Mouse (Mus musculus): Measurements from ENCODE around the gene Gm12166. TPM values are rescaled to one million over a fixed set of nuclear protein-coding genes. Genes with fewer than 3 reads are reported as not detected.

Gene Gm12166
- polyA plus RNA-seq, 1 experiment: 4.3 TPM

- Histone ChIP-seq H3K79me2 (ENCODE audit: control insufficient read depth, insufficient read depth) (no peaks in the 10 kb centered on the region), H3K27me3 (ENCODE audit: control insufficient read depth, insufficient read depth, insufficient read length) (no peaks in the 10 kb centered on the region), H3K4me2 (ENCODE audit: low read depth) (no peak overlapping the region), H3K36me3 (ENCODE audit: control insufficient read depth, insufficient read depth) (no peaks in the 10 kb centered on the region), H3ac (ENCODE audit: control insufficient read depth, insufficient read length) (no peak overlapping the region), H3K4me3 (no peak overlapping the region)
- TF ChIP-seq TCF3 (IDR thresholded peaks at IDR 0.05; ENCODE audit: insufficient read length, low read depth) (no peak), MYOG (IDR thresholded peaks at IDR 0.05; ENCODE audit: control insufficient read depth in 1 of 3, insufficient read depth in 1 of 3, insufficient read length in 2 of 3, low read depth in 2 of 3) (no peak), POLR2A (IDR thresholded peaks at IDR 0.05; ENCODE audit: insufficient read length, low read depth) (no peak), POLR2AphosphoS2 (IDR thresholded peaks at IDR 0.05; ENCODE audit: insufficient read length, low read depth) (no peak), E2F4 (IDR thresholded peaks at IDR 0.05; ENCODE audit: insufficient read depth) (no peak), CEBPB (IDR thresholded peaks at IDR 0.05; ENCODE audit: insufficient read depth, poor library complexity, severe bottlenecking) (no peak), MYOD1 (IDR thresholded peaks at IDR 0.05; ENCODE audit: control insufficient read depth in 1 of 3, insufficient read length in 2 of 3, low read depth in 2 of 3) (no peak), REST (IDR thresholded peaks at IDR 0.05; ENCODE audit: insufficient read depth, insufficient read length) (no peak), USF1 (IDR thresholded peaks at IDR 0.05; ENCODE audit: low read depth) (no peak), SRF (IDR thresholded peaks at IDR 0.05; ENCODE audit: control insufficient read depth, insufficient read length, low read depth) (no peak), TCF12 (IDR thresholded peaks at IDR 0.05; ENCODE audit: insufficient read depth, poor library complexity, severe bottlenecking) (no peak), MAX (IDR thresholded peaks at IDR 0.05; ENCODE audit: low read depth) (no peak)
These were observed 23.9 kb downstream of the Gm12166 start for GRCm38 (mm10) chr11:46027952-46028814.

GRCm38 (mm10) chr11:46025962-46026392 lies 26.1 kb downstream of the Gm12166 start:
- Histone ChIP-seq H3K27me3 (ENCODE audit: control insufficient read depth, insufficient read depth, insufficient read length) (no peaks in the 10 kb centered on the region), H3K36me3 (ENCODE audit: control insufficient read depth, insufficient read depth) (no peaks in the 10 kb centered on the region), H3K79me2 (ENCODE audit: control insufficient read depth, insufficient read depth) (no peaks in the 10 kb centered on the region), H3ac (ENCODE audit: control insufficient read depth, insufficient read length) (no peak overlapping the region), H3K4me2 (ENCODE audit: low read depth) (peak overlapping the region; percentile 51), H3K4me3 (no peak overlapping the region)
- TF ChIP-seq USF1 (IDR thresholded peaks at IDR 0.05; ENCODE audit: low read depth) (no peak), POLR2AphosphoS2 (IDR thresholded peaks at IDR 0.05; ENCODE audit: insufficient read length, low read depth) (no peak), TCF12 (IDR thresholded peaks at IDR 0.05; ENCODE audit: insufficient read depth, poor library complexity, severe bottlenecking) (peak; percentile 20), SRF (IDR thresholded peaks at IDR 0.05; ENCODE audit: control insufficient read depth, insufficient read length, low read depth) (no peak), MAX (IDR thresholded peaks at IDR 0.05; ENCODE audit: low read depth) (no peak), REST (IDR thresholded peaks at IDR 0.05; ENCODE audit: insufficient read depth, insufficient read length) (no peak), MYOD1 (IDR thresholded peaks at IDR 0.05; ENCODE audit: control insufficient read depth in 1 of 3, insufficient read length in 2 of 3, low read depth in 2 of 3) (peak; percentile 49 to 87 (median 85)), MYOG (IDR thresholded peaks at IDR 0.05; ENCODE audit: control insufficient read depth in 1 of 3, insufficient read depth in 1 of 3, insufficient read length in 2 of 3, low read depth in 2 of 3) (peak in 2 of 3 experiments; percentile 81 to 96), E2F4 (IDR thresholded peaks at IDR 0.05; ENCODE audit: insufficient read depth) (no peak)

DNA sequence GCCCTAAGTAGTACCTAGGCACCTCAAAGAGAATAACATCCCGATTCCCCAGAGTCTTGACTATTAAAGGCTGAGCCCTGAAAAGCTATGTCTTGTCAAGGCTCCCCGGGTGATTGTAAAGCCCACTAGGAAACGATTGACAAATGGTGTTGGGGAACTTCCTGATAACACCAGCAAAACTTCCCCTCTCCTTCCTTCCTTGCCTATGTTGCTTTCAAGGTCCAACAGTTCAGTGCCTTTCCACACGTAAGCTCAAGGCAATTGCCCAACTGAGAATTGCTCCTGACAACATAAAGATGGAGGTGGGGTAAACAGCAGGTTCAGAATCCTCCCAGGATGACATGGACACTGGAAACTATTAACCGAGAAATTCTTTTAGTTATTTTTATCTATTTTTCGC lies 29.1 kb downstream of the Gm12166 start:
- Histone ChIP-seq H3K79me2 (ENCODE audit: control insufficient read depth, insufficient read depth) (no peaks in the 10 kb centered on the region), H3ac (ENCODE audit: control insufficient read depth, insufficient read length) (no peak overlapping the region), H3K4me2 (ENCODE audit: low read depth) (no peak overlapping the region), H3K27me3 (ENCODE audit: control insufficient read depth, insufficient read depth, insufficient read length) (no peaks in the 10 kb centered on the region), H3K36me3 (ENCODE audit: control insufficient read depth, insufficient read depth) (no peaks in the 10 kb centered on the region), H3K4me3 (no peak overlapping the region)
- TF ChIP-seq POLR2A (IDR thresholded peaks at IDR 0.05; ENCODE audit: insufficient read length, low read depth) (no peak), MYOG (IDR thresholded peaks at IDR 0.05; ENCODE audit: control insufficient read depth in 1 of 3, insufficient read depth in 1 of 3, insufficient read length in 2 of 3, low read depth in 2 of 3) (no peak), MYOD1 (IDR thresholded peaks at IDR 0.05; ENCODE audit: control insufficient read depth in 1 of 3, insufficient read length in 2 of 3, low read depth in 2 of 3) (no peak), E2F4 (IDR thresholded peaks at IDR 0.05; ENCODE audit: insufficient read depth) (no peak), REST (IDR thresholded peaks at IDR 0.05; ENCODE audit: insufficient read depth, insufficient read length) (no peak), USF1 (IDR thresholded peaks at IDR 0.05; ENCODE audit: low read depth) (no peak), TCF12 (IDR thresholded peaks at IDR 0.05; ENCODE audit: insufficient read depth, poor library complexity, severe bottlenecking) (no peak), CEBPB (IDR thresholded peaks at IDR 0.05; ENCODE audit: insufficient read depth, poor library complexity, severe bottlenecking) (no peak), TCF3 (IDR thresholded peaks at IDR 0.05; ENCODE audit: insufficient read length, low read depth) (no peak), MAX (IDR thresholded peaks at IDR 0.05; ENCODE audit: low read depth) (no peak), SRF (IDR thresholded peaks at IDR 0.05; ENCODE audit: control insufficient read depth, insufficient read length, low read depth) (no peak)

- no peak for TF ChIP-seq TCF12 (IDR thresholded peaks at IDR 0.05; ENCODE audit: insufficient read depth, poor library complexity, severe bottlenecking)
- TF ChIP-seq POLR2AphosphoS2 (IDR thresholded peaks at IDR 0.05; ENCODE audit: insufficient read length, low read depth): no peak
- no peak for TF ChIP-seq REST (IDR thresholded peaks at IDR 0.05; ENCODE audit: insufficient read depth, insufficient read length)
- TF ChIP-seq CEBPB (IDR thresholded peaks at IDR 0.05; ENCODE audit: insufficient read depth, poor library complexity, severe bottlenecking): peak; percentile 95
- TF ChIP-seq MYOG (IDR thresholded peaks at IDR 0.05; ENCODE audit: control insufficient read depth in 1 of 3, insufficient read depth in 1 of 3, insufficient read length in 2 of 3, low read depth in 2 of 3): peak in 1 of 3 experiments; percentile 23
- Histone ChIP-seq H3K4me2 (ENCODE audit: low read depth) (no peak overlapping the region), H3K79me2 (ENCODE audit: control insufficient read depth, insufficient read depth) (no peaks in the 10 kb centered on the region), H3K27me3 (ENCODE audit: control insufficient read depth, insufficient read depth, insufficient read length) (no peaks in the 10 kb centered on the region), H3K36me3 (ENCODE audit: control insufficient read depth, insufficient read depth) (no peaks in the 10 kb centered on the region), H3K4me3 (no peak overlapping the region), H3ac (ENCODE audit: control insufficient read depth, insufficient read length) (no peak overlapping the region)
These were observed 30.3 kb downstream of the Gm12166 start for GRCm38 (mm10) chr11:46021850-46022249.
